Mouse (Mus musculus) midbrain, embryonic 15.5 days (tissue): ENCODE results near the gene Klf2. TPM values are rescaled to one million over a fixed set of nuclear protein-coding genes. Genes with fewer than 3 reads are reported as not detected.

Experiments
- ATAC-seq: fragments of 200-750 bp; cut with Nextera tagmentation; replicated peaks from 2 replicates; pipeline ENCODE4 v1.8.0; 2017; ENCODE audit warnings: moderate TSS enrichment
- H3K27ac ChIP-seq: fragments of 300-500 bp; sonication (generic); 2 replicates; pipeline ENCODE4 v1.5.1; 2015; ENCODE audit warnings: mild to moderate bottlenecking, inconsistent platforms
- H3K27me3 ChIP-seq: fragments of 300-500 bp; sonication (generic); replicated peaks from 2 replicates; pipeline ENCODE4 v1.6.1; 2015; ENCODE audit warnings: inconsistent platforms
- H3K36me3 ChIP-seq: fragments of 300-500 bp; sonication (generic); replicated peaks from 2 replicates; pipeline ENCODE4 v1.6.1; 2015; ENCODE audit warnings: inconsistent platforms
- H3K4me1 ChIP-seq: fragments of 300-500 bp; sonication (generic); 2 replicates; pipeline ENCODE4 v1.6.1; 2015; ENCODE audit warnings: inconsistent platforms
- H3K4me2 ChIP-seq: fragments of 300-500 bp; sonication (generic); 2 replicates; pipeline ENCODE4 v1.6.1; 2015; ENCODE audit warnings: inconsistent platforms, mild to moderate bottlenecking, moderate library complexity
- H3K4me3 ChIP-seq: fragments of 300-500 bp; sonication (generic); 2 replicates; pipeline ENCODE4 v1.5.1; 2015; ENCODE audit warnings: mild to moderate bottlenecking, inconsistent platforms
- H3K9ac ChIP-seq: fragments of 300-500 bp; sonication (generic); 2 replicates; pipeline ENCODE4 v1.6.1; 2015; ENCODE audit warnings: mild to moderate bottlenecking, inconsistent platforms
- H3K9me3 ChIP-seq: fragments of 300-500 bp; sonication (generic); 2 replicates; pipeline ENCODE4 v1.6.1; 2016; ENCODE audit warnings: inconsistent platforms
- WGBS: fragments of 180-500 bp; shearing (Covaris S2); methylation state at CpG from one replicate; pipeline ENCODE4 v1.1.7; 2015; ENCODE audit warnings: mixed read lengths; 5-methylcytosine and 5-hydroxymethylcytosine counted together
- polyA plus RNA-seq: library from polyadenylated mRNA; unstranded; fragments of >200 nt; fragmentation: Nextera tagmentation; extraction: Ambion mirVana; gene quantifications from 2 replicates; pipeline ENCODE4 v1.2.1, GENCODE M21; 2015

Gene Klf2
- polyA plus RNA-seq, 1 experiment from 2014 or later, result 4.7 TPM

DNA sequence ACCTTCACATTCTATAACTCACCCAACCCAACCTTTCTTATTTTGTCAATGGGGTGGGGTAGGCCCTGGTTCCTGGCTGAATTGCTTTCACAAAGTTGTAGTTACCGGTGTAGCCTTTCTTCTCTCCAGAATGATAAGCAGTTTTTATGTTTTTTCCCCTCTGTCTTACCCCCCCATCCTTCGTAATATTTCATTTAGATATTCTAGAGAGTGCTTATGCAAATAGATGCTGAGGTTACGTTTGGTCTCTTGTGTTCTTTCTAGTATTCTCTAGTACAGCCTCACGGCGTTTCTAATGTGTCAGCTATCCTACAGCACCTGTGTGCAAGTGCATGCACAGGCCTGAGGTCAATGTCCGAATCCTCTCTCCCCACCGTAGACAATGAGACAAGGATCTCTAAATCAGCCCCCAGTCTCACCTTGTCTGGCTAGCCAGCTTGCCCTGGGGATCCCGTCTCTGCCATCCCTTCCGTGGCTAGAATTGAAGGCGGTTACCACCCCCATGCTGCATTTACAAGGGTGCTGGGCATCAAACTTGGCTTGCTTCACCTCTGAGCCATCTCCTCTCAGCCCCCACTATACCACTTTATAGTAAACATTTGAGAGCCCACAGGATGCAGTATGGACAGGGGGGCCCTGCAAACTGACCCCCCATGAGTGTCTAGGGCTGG is 5.3 kb downstream of the Klf2 start:
- 84% methylated on average over 10 of the region's 10 CpGs for WGBS
- H3K9me3 ChIP-seq, result no peaks in the 10 kb centered on the region
- no peak for ATAC-seq

GRCm38 (mm10) chr8:72324708-72325107 is 5.9 kb downstream of the Klf2 start:
- WGBS, result 81% methylated on average over 2 of the region's 2 CpGs
- no peak overlapping the region for H3K9ac ChIP-seq
- H3K36me3 ChIP-seq, result no peaks in the 10 kb centered on the region
- H3K27me3 ChIP-seq, result peaks cover 30% of the 10 kb centered on the region
- no peak for ATAC-seq
- peaks cover 6% of the 10 kb centered on the region for H3K4me1 ChIP-seq
- H3K9me3 ChIP-seq, result no peaks in the 10 kb centered on the region
- H3K4me2 ChIP-seq, result no peak overlapping the region
- no peak overlapping the region for H3K27ac ChIP-seq
- no peak overlapping the region for H3K4me3 ChIP-seq

More for the DNA sequence above, 5.3 kb downstream of the Klf2 start:
- H3K4me1 ChIP-seq, result peaks cover 11% of the 10 kb centered on the region
- H3K4me2 ChIP-seq, result no peak overlapping the region
- no peak overlapping the region for H3K9ac ChIP-seq
- H3K4me3 ChIP-seq, result no peak overlapping the region
- no peaks in the 10 kb centered on the region for H3K36me3 ChIP-seq
- H3K27me3 ChIP-seq, result peaks cover 36% of the 10 kb centered on the region
- H3K27ac ChIP-seq, result no peak overlapping the region

DNA sequence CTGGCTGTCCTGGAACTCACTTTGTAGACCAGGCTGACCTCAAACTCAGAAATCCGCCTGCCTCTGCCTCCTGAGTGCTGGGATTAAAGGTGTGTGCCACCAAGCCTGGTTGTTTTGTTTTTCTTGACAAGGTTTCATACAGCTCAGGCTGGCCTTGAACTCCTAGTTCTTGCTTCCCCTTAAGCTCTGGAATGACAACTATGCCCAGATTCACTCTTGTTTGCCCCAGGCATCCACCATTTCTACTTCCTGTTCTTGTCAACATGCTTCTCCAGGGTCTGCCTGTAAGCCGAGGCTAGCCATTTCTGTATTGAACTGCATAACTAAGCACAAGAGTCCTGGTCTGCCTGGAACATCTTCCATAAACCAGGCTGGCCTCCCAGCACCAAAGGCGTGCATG is 10.3 kb downstream of the Klf2 start:
- no peaks in the 10 kb centered on the region for H3K27me3 ChIP-seq
- no peak overlapping the region for H3K9ac ChIP-seq
- H3K36me3 ChIP-seq, result no peaks in the 10 kb centered on the region
- ATAC-seq, result no peak
- no peak overlapping the region for H3K27ac ChIP-seq
- no peaks in the 10 kb centered on the region for H3K4me1 ChIP-seq
- no peaks in the 10 kb centered on the region for H3K9me3 ChIP-seq
- H3K4me3 ChIP-seq, result no peak overlapping the region
- WGBS, result 89% methylated on average over 3 of the region's 3 CpGs
- H3K4me2 ChIP-seq, result no peak overlapping the region

GRCm38 (mm10) chr8:72330806-72331516 is 12.1 kb downstream of the Klf2 start:
- H3K4me1 ChIP-seq, result no peaks in the 10 kb centered on the region
- no peaks in the 10 kb centered on the region for H3K27me3 ChIP-seq
- no peaks in the 10 kb centered on the region for H3K9me3 ChIP-seq
- H3K36me3 ChIP-seq, result no peaks in the 10 kb centered on the region
- H3K4me3 ChIP-seq, result no peak overlapping the region
- WGBS, result 86% methylated on average over 6 of the region's 6 CpGs
- no peak for ATAC-seq
- no peak overlapping the region for H3K4me2 ChIP-seq
- no peak overlapping the region for H3K9ac ChIP-seq
- H3K27ac ChIP-seq, result no peak overlapping the region

DNA sequence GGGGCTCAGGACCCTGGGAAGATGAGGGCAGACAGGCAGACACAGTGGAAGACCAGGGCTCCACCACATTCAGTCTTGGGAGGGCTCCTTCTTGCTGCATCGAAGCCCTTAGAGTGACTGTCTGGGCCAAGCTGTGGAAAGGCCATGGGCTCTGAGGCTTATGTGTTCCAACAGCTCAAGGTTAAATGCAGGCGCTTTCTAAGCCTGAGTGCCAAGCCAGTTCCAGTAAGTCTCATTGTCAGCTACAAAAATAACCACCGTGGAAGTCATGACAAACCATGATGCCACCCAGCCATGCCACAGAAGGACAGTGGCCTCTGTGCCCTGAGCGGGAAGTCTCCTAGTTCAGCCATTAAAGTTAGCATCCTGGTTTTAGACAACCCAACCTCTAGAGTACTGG is 12.8 kb downstream of the Klf2 start:
- H3K9ac ChIP-seq, result no peak overlapping the region
- H3K4me2 ChIP-seq, result no peak overlapping the region
- H3K4me1 ChIP-seq, result no peaks in the 10 kb centered on the region
- no peaks in the 10 kb centered on the region for H3K9me3 ChIP-seq
- no peak overlapping the region for H3K27ac ChIP-seq
- no peak for ATAC-seq
- WGBS, result 93% methylated on average over 4 of the region's 4 CpGs
- no peaks in the 10 kb centered on the region for H3K36me3 ChIP-seq
- H3K27me3 ChIP-seq, result no peaks in the 10 kb centered on the region
- H3K4me3 ChIP-seq, result no peak overlapping the region

- no peaks in the 10 kb centered on the region for H3K9me3 ChIP-seq
- no peak overlapping the region for H3K4me2 ChIP-seq
- no peak for ATAC-seq
- H3K36me3 ChIP-seq, result peaks cover 9% of the 10 kb centered on the region
- no peak overlapping the region for H3K27ac ChIP-seq
- H3K4me3 ChIP-seq, result no peak overlapping the region
- WGBS, result 56% methylated on average over 3 of the region's 3 CpGs
- no peak overlapping the region for H3K9ac ChIP-seq
- H3K4me1 ChIP-seq, result no peaks in the 10 kb centered on the region
- no peaks in the 10 kb centered on the region for H3K27me3 ChIP-seq
Observed at GRCm38 (mm10) chr8:72333429-72334143, 14.8 kb downstream of the Klf2 start.

DNA sequence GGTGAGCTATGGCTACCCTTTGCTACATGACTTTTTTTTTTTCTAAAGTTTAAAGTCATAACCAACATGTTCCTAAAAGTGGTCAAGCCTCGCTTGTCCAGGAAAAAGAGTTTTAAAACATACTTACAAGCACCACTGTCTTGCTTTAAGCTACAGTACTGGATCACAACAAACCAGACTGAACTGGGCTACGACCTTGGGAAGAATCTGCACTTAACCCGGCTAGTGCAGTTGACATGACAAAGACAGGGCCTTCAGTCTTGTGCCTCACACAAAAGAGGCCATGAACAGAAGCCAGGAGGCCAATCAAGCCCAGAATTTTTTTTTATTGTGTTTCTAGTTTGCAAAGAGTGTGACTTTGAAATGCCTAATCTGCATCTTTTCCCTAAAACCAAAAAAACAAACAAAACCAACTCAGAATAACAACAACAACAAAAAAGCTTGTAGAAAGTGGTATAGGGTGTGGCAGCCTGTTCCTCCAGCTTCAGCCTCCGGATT is 15.4 kb downstream of the Klf2 start:
- Histone ChIP-seq H3K9me3 (no peaks in the 10 kb centered on the region), H3K9ac (no peak overlapping the region), H3K4me3 (no peak overlapping the region), H3K27ac (no peak overlapping the region), H3K27me3 (no peaks in the 10 kb centered on the region), H3K4me1 (no peaks in the 10 kb centered on the region), H3K4me2 (no peak overlapping the region), H3K36me3 (peaks cover 13% of the 10 kb centered on the region)
- no peak for ATAC-seq
- WGBS, result 81% methylated on average over 4 of the region's 4 CpGs

DNA sequence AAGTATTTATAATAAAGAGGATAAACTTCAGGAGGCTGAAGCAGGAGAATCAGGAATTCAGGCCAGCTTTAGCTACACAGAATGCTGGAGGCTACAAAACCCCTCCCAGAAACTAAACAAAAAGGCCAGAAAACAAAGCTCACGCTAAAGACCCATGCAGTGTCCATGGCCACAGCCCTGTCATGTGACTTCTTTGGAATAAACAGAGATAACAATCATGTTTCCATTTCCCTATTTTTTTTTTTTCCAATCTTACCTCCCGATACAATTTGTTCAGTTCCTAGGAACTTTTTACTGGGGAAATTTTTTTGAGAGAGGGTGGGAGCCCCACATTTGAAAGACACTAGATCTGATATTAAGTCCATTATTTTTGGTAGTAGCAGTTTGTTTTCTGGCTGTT is 17.4 kb downstream of the Klf2 start:
- H3K4me1 ChIP-seq, result no peaks in the 10 kb centered on the region
- peaks cover 23% of the 10 kb centered on the region for H3K36me3 ChIP-seq
- H3K4me2 ChIP-seq, result no peak overlapping the region
- no peak overlapping the region for H3K9ac ChIP-seq
- no peaks in the 10 kb centered on the region for H3K9me3 ChIP-seq
- H3K27me3 ChIP-seq, result no peaks in the 10 kb centered on the region
- H3K27ac ChIP-seq, result no peak overlapping the region
- H3K4me3 ChIP-seq, result no peak overlapping the region
- ATAC-seq, result no peak
- 81% methylated on average over 2 of the region's 2 CpGs for WGBS

GRCm38 (mm10) chr8:72337034-72337433 is 18.2 kb downstream of the Klf2 start:
- no peaks in the 10 kb centered on the region for H3K4me1 ChIP-seq
- no peak overlapping the region for H3K4me3 ChIP-seq
- H3K27ac ChIP-seq, result no peak overlapping the region
- no peak overlapping the region for H3K4me2 ChIP-seq
- no peaks in the 10 kb centered on the region for H3K9me3 ChIP-seq
- H3K36me3 ChIP-seq, result peaks cover 25% of the 10 kb centered on the region
- no peak for ATAC-seq
- no peaks in the 10 kb centered on the region for H3K27me3 ChIP-seq
- H3K9ac ChIP-seq, result no peak overlapping the region

DNA sequence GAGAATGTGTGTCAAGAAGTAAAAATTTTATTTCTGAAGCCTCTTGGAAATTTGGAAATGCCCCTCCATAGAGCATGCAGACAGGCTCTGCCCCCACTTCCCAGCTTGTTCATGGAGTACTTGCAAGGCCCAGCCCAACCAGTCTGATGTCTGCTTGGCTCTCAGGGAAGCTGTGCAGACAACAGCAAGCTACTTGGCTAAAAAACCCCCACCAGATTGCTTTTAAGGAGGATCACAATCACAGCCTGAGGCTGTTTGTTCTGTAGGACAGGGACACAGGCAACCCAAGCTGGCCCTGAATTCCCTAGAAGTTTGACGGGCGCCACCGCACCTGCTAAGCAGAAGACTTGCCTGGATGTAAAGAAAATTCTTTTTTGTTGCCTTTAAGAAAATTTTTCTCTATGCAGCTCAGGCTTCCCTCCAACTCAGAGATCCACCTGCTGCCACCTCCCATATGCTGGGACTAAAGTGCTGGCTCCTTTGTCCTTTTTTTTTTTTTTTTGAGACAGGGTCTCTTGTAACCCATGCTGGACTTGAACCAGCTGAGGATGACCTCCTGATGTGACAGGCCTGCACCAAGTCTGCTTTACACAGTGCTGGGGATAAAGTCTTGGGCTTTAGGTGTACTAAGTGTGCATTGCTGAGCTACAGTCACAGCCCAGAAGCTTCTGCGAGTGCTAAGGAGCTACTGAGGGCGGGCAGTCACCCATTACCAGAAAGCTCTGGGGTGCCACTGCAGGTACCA is 23.9 kb downstream of the Klf2 start:
- no peaks in the 10 kb centered on the region for H3K4me1 ChIP-seq
- ATAC-seq, result no peak
- no peak overlapping the region for H3K4me2 ChIP-seq
- H3K9ac ChIP-seq, result no peak overlapping the region
- no peaks in the 10 kb centered on the region for H3K27me3 ChIP-seq
- 92% methylated on average over 5 of the region's 5 CpGs for WGBS
- no peaks in the 10 kb centered on the region for H3K9me3 ChIP-seq
- H3K4me3 ChIP-seq, result no peak overlapping the region
- H3K27ac ChIP-seq, result no peak overlapping the region
- H3K36me3 ChIP-seq, result peaks cover 31% of the 10 kb centered on the region

DNA sequence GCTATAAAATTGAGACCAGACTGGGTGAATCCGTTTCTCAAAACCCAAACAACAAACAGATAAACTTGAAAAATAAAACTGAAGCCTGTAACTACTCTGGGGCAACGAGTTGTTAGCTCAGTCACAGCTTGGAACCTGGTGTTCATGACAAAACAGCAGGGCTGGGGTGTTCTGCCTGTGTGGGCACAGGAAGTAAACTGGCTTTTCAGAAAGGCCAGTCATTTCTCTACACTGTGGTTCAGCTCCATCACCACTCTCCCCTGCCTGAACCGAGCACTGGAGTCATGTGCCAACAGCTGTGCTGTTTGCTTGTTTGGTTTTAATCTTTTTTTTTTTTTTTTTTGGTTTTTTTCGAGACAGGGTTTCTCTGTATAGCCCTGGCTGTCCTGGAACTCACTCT is 24.9 kb downstream of the Klf2 start:
- no peak for ATAC-seq
- H3K4me1 ChIP-seq, result no peaks in the 10 kb centered on the region
- no peak overlapping the region for H3K4me3 ChIP-seq
- H3K27me3 ChIP-seq, result no peaks in the 10 kb centered on the region
- H3K9ac ChIP-seq, result no peak overlapping the region
- H3K9me3 ChIP-seq, result no peaks in the 10 kb centered on the region
- WGBS, result 89% methylated on average over 3 of the region's 4 CpGs
- no peak overlapping the region for H3K27ac ChIP-seq
- peaks cover 30% of the 10 kb centered on the region for H3K36me3 ChIP-seq
- H3K4me2 ChIP-seq, result no peak overlapping the region

DNA sequence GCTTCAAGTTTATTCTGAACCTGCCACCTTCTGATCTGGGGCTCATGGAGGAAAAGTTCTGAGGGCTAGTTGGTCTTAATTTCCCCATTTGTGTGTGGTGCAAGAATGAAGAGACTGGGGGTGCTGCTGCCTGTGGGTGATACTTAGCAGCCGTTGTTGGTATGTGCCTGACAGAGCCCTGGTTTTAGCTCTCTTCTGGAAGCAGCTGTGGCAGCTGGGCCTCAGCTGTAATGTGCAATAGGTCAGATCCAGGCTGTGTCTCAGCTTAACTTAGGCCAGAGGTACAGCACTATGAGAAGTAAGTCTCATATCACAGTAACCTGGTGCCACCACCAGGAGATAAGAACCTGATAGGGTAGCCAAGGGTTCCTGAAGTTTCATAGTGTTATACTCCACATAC is 28.7 kb downstream of the Klf2 start:
- Histone ChIP-seq H3K27ac (no peak overlapping the region), H3K4me2 (no peak overlapping the region), H3K27me3 (no peaks in the 10 kb centered on the region), H3K4me1 (no peaks in the 10 kb centered on the region), H3K9ac (no peak overlapping the region), H3K4me3 (no peak overlapping the region), H3K9me3 (no peaks in the 10 kb centered on the region), H3K36me3 (peaks cover 22% of the 10 kb centered on the region; the same call in 1 of the 2 replicates)
- ATAC-seq, result no peak
- WGBS, result 89% methylated on average over 1 of the region's 1 CpGs
